Mouse (Mus musculus): ENCODE measurements around the gene Rab3il1. TPM values are rescaled to one million over a fixed set of nuclear protein-coding genes. Genes with fewer than 3 reads are reported as not detected.

The Rab3il1 gene
- polyA plus RNA-seq, 1 experiment from 2014 or later, result 24.5 TPM

GRCm38 (mm10) chr19:9985900-9986421, 15.5 kb upstream of the Rab3il1 start:
- Histone ChIP-seq H3K9ac (no peak overlapping the region), H3K9me3 (no peaks in the 10 kb centered on the region), H3K4me1 (peaks cover 20% of the 10 kb centered on the region), H3K36me3 (replicated peaks) (peaks cover 7% of the 10 kb centered on the region), H3K4me3 (no peak overlapping the region), H3K27ac (no peak overlapping the region), H3K4me2 (no peak overlapping the region), H3K27me3 (replicated peaks) (no peaks in the 10 kb centered on the region)
- 86% methylated on average over 2 of the region's 2 CpGs for WGBS
- no peak for ATAC-seq (replicated peaks)

- ATAC-seq (replicated peaks), result no peak
- Histone ChIP-seq H3K4me3 (no peak overlapping the region), H3K9me3 (no peaks in the 10 kb centered on the region), H3K27ac (no peak overlapping the region), H3K36me3 (replicated peaks) (peaks cover 7% of the 10 kb centered on the region), H3K9ac (no peak overlapping the region), H3K4me1 (peaks cover 13% of the 10 kb centered on the region), H3K4me2 (no peak overlapping the region), H3K27me3 (replicated peaks) (no peaks in the 10 kb centered on the region)
- WGBS, result 54% methylated on average over 6 of the region's 6 CpGs
These were observed 14.3 kb upstream of the Rab3il1 start for GRCm38 (mm10) chr19:9987192-9987591.

DNA sequence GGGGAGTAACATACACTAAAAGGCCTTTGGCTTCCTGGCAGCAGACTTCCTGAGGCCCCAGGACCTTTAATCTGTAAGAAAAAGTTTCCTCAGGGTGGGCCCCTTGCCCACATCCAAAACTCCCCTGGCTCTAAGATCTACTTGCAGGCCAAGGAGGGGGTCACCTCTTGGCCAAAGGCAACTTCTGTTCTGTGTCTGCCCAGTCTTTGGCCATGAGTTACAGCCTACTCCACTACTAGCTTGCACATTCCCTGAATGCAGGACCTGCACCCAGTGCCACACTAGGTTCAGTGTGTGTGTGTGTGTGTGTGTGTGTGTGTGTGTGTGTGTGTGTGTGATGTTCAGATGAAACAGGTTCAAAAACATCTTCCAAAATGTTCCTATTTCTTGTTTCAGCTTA, 13.9 kb upstream of the Rab3il1 start:
- H3K27me3 ChIP-seq (replicated peaks), result no peaks in the 10 kb centered on the region
- H3K9me3 ChIP-seq, result no peaks in the 10 kb centered on the region
- H3K4me2 ChIP-seq, result no peak overlapping the region
- H3K4me1 ChIP-seq, result peaks cover 14% of the 10 kb centered on the region
- peaks cover 7% of the 10 kb centered on the region for H3K36me3 ChIP-seq (replicated peaks)
- no peak overlapping the region for H3K27ac ChIP-seq
- no peak overlapping the region for H3K4me3 ChIP-seq
- no peak overlapping the region for H3K9ac ChIP-seq
- ATAC-seq (replicated peaks), result no peak

GRCm38 (mm10) chr19:9989171-9989883, 12.1 kb upstream of the Rab3il1 start:
- H3K9ac ChIP-seq, result no peak overlapping the region
- WGBS, result 67% methylated on average over 17 of the region's 17 CpGs

DNA sequence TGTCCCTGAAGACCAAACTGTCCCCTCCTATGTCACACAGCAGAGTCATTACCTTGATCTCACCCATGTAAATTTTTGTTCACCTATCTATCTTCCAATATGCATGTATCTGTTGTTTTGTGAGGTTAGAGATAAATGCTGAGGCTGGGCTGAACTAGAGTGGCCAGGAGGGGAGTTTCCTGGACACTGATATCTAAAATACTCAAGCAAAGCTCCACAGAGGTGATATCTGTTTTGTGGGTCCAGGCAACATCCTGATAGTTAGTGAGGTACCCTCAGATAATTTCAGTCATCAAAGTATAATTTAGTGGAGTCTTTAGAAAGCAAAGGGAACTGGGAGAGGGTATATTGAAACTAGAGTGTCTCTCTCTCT, 11.6 kb upstream of the Rab3il1 start:
- Histone ChIP-seq H3K27ac (no peak overlapping the region), H3K4me1 (peaks cover 10% of the 10 kb centered on the region; the same call in 1 of the 2 replicates), H3K27me3 (replicated peaks) (no peaks in the 10 kb centered on the region), H3K9ac (no peak overlapping the region), H3K9me3 (no peaks in the 10 kb centered on the region), H3K36me3 (replicated peaks) (peaks cover 7% of the 10 kb centered on the region), H3K4me2 (no peak overlapping the region), H3K4me3 (no peak overlapping the region)
- no peak for ATAC-seq (replicated peaks)

More at GRCm38 (mm10) chr19:9989171-9989883, 12.1 kb upstream of the Rab3il1 start:
- Histone ChIP-seq H3K4me1 (peaks cover 11% of the 10 kb centered on the region; the same call in 1 of the 2 replicates), H3K9me3 (no peaks in the 10 kb centered on the region), H3K4me2 (no peak overlapping the region), H3K27ac (no peak overlapping the region), H3K36me3 (replicated peaks) (peaks cover 7% of the 10 kb centered on the region), H3K4me3 (no peak overlapping the region), H3K27me3 (replicated peaks) (no peaks in the 10 kb centered on the region)
- ATAC-seq (replicated peaks), result no peak

GRCm38 (mm10) chr19:9991304-9991703, 10.2 kb upstream of the Rab3il1 start:
- H3K4me3 ChIP-seq, result no peak overlapping the region
- no peaks in the 10 kb centered on the region for H3K36me3 ChIP-seq (replicated peaks)
- 16% methylated on average over 5 of the region's 5 CpGs for WGBS
- no peak overlapping the region for H3K9ac ChIP-seq
- H3K4me1 ChIP-seq, result peaks cover 10% of the 10 kb centered on the region; the same call in 1 of the 2 replicates
- H3K27ac ChIP-seq, result no peak overlapping the region
- ATAC-seq (replicated peaks), result 0 out of 2 replicates have a peak, but pooled peaks have one; percentile 8
- no peaks in the 10 kb centered on the region for H3K9me3 ChIP-seq
- H3K4me2 ChIP-seq, result no peak overlapping the region
- no peaks in the 10 kb centered on the region for H3K27me3 ChIP-seq (replicated peaks)

GRCm38 (mm10) chr19:9992011-9992958, 9.2 kb upstream of the Rab3il1 start:
- ATAC-seq (replicated peaks), result peak; percentile 64
- Histone ChIP-seq H3K4me2 (peak overlapping the region; percentile 51), H3K27me3 (replicated peaks) (no peaks in the 10 kb centered on the region), H3K9ac (peak overlapping the region; percentile 34), H3K4me3 (peak overlapping the region; percentile 33), H3K27ac (0 out of 2 replicates have a peak overlapping the region, but pooled peaks have one; percentile 25), H3K36me3 (replicated peaks) (no peaks in the 10 kb centered on the region), H3K4me1 (peaks cover 10% of the 10 kb centered on the region; the same call in 1 of the 2 replicates), H3K9me3 (no peaks in the 10 kb centered on the region)
- 51% methylated on average over 26 of the region's 26 CpGs for WGBS

DNA sequence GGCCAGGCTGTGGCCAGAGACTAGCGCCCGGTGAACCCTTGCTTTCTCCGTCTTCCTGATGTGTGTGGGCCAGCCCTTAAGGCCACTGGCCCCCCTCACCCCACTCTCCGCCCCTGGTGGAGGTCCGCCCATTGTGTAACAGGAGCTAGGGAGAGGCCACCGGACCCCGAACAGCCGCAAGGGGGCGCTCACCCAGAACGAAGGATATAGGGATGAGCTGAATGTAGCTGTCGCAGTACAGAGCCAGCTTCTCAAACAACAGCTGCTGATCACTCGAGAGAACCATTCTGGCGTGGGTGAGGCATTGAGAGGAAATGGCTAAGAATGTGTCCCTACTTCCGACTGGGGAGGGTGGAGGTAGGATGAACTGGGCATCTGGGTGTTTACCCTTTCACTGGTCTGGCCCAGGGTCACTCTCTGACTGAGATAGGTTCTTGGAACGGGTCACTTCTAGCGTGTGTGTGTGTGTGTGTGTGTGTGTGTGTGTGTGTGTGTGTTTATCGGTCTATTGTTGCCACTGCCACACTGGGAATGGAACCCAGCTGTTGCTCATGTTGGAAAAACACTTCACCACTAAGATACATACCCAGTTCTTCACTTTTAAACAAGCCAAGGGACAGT, 8.3 kb upstream of the Rab3il1 start:
- WGBS, result 5% methylated on average over 17 of the region's 17 CpGs
- ATAC-seq (replicated peaks), result peak; percentile 88
- H3K4me2 ChIP-seq, result peak overlapping the region; percentile 51
- H3K36me3 ChIP-seq (replicated peaks), result no peaks in the 10 kb centered on the region
- 0 out of 2 replicates have a peak overlapping the region, but pooled peaks have one; percentile 25 for H3K27ac ChIP-seq
- H3K9me3 ChIP-seq, result no peaks in the 10 kb centered on the region
- peaks cover 10% of the 10 kb centered on the region; the same call in 1 of the 2 replicates for H3K4me1 ChIP-seq
- peak overlapping the region; percentile 33 for H3K4me3 ChIP-seq
- no peaks in the 10 kb centered on the region for H3K27me3 ChIP-seq (replicated peaks)
- H3K9ac ChIP-seq, result peak overlapping the region; percentile 34

- H3K4me2 ChIP-seq, result no peak overlapping the region
- peaks cover 10% of the 10 kb centered on the region; the same call in 1 of the 2 replicates for H3K4me1 ChIP-seq
- no peak overlapping the region for H3K4me3 ChIP-seq
- no peak overlapping the region for H3K9ac ChIP-seq
- 78% methylated on average over 12 of the region's 12 CpGs for WGBS
- no peaks in the 10 kb centered on the region for H3K27me3 ChIP-seq (replicated peaks)
- no peaks in the 10 kb centered on the region for H3K36me3 ChIP-seq (replicated peaks)
- no peaks in the 10 kb centered on the region for H3K9me3 ChIP-seq
- no peak for ATAC-seq (replicated peaks)
- H3K27ac ChIP-seq, result no peak overlapping the region
These were observed 4.0 kb upstream of the Rab3il1 start for GRCm38 (mm10) chr19:9997204-9998062.

DNA sequence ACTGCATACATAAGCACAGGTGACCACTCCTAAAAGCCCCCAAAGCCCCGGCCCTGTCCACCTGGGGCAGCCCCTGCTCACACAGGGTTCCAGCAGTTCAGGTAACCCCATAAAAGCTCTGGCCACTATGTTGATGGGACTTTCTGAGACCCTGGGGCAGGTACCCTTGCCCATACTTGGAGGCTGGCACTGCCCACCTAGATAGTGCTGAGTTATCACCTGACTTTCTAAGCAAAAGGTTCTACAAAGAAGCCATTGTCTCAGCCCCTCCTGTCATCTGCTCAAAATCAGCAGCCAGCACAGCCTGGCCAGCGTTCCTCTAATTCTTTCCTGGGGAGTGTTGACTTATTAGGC, 3.4 kb upstream of the Rab3il1 start:
- no peak overlapping the region for H3K27ac ChIP-seq
- 80% methylated on average over 2 of the region's 2 CpGs for WGBS
- H3K4me1 ChIP-seq, result peaks cover 4% of the 10 kb centered on the region; the same call in 1 of the 2 replicates
- H3K27me3 ChIP-seq (replicated peaks), result no peaks in the 10 kb centered on the region
- no peaks in the 10 kb centered on the region for H3K36me3 ChIP-seq (replicated peaks)
- H3K9me3 ChIP-seq, result no peaks in the 10 kb centered on the region
- ATAC-seq (replicated peaks), result no peak
- H3K4me3 ChIP-seq, result no peak overlapping the region
- H3K9ac ChIP-seq, result no peak overlapping the region
- no peak overlapping the region for H3K4me2 ChIP-seq

GRCm38 (mm10) chr19:9998736-9999486, 2.6 kb upstream of the Rab3il1 start:
- no peaks in the 10 kb centered on the region for H3K4me1 ChIP-seq
- H3K4me2 ChIP-seq, result no peak overlapping the region
- H3K9me3 ChIP-seq, result no peaks in the 10 kb centered on the region
- H3K9ac ChIP-seq, result no peak overlapping the region
- H3K27me3 ChIP-seq (replicated peaks), result no peaks in the 10 kb centered on the region
- H3K4me3 ChIP-seq, result no peak overlapping the region
- H3K36me3 ChIP-seq (replicated peaks), result no peaks in the 10 kb centered on the region
- H3K27ac ChIP-seq, result no peak overlapping the region
- no peak for ATAC-seq (replicated peaks)
- WGBS, result 67% methylated on average over 13 of the region's 13 CpGs

Data from midbrain, embryonic 15.5 days (tissue).